In the genomic region with DNA sequence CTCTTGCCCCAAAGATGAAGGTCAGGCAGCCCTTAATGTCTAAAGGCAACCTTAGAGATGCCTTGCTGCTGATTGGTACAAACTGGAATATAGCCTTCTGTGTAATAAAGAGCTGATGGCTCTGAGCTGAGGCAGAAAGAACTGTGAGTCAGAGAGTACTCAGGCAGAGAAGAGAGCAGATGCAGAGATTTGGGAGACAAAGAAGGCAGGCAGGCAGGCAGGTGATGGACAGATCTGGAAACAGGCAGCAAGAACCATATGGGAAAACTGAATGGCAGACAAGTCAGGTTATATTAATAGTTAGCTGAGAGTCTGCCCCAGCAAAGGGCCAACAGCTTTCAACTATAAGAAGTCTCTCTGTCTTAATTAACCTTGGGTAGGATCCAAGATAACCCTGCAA, we compare ENCODE assay signal across 15 mouse cellular contexts.
DNase-seq lines count a peak whose midpoint lies in the region; ATAC-seq lines count a peak whose summit lies in the region.
"Had no signal": no experiment of that assay in that cellular context is flagged by ENCODE, and none has a peak within 500 bp of the region (broad histone marks: within the 10 kb centered on the region; RNA-seq: fewer than 3 reads in every experiment).

No protein-coding gene starts in this region.

- no peak overlapping the region for H3K9ac ChIP-seq in forebrain, embryonic 14.5 days (ENCODE audit: low read length)
- H3K9ac ChIP-seq in forebrain, embryonic 12.5 days = no peak overlapping the region
- H3K9ac ChIP-seq in forebrain, embryonic 16.5 days (replicated peaks; ENCODE audit: low read depth, low read length) = no peak overlapping the region
- no peak overlapping the region for H3K9ac ChIP-seq in forebrain, embryonic 11.5 days (ENCODE audit: low read length)
- H3K9ac ChIP-seq: embryonic facial prominence, embryonic 12.5 days had no signal

- H3K36me3 ChIP-seq in forebrain, embryonic 14.5 days (ENCODE audit: control insufficient read depth, insufficient read depth, low read length) = no peaks in the 10 kb centered on the region
- no peaks in the 10 kb centered on the region for H3K36me3 ChIP-seq in forebrain, embryonic 12.5 days (replicated peaks)
- no peaks in the 10 kb centered on the region for H3K36me3 ChIP-seq in forebrain, embryonic 16.5 days (ENCODE audit: control insufficient read depth, insufficient read depth)
- no peaks in the 10 kb centered on the region for H3K36me3 ChIP-seq in forebrain, embryonic 11.5 days (ENCODE audit: control insufficient read depth, insufficient read depth, low read length)
- H3K36me3 ChIP-seq: embryonic facial prominence, embryonic 10.5 days; embryonic facial prominence, embryonic 12.5 days had no signal

- H3K27me3 ChIP-seq in forebrain, embryonic 14.5 days (replicated peaks; ENCODE audit: control insufficient read depth, insufficient read depth, low read length) = no peaks in the 10 kb centered on the region
- H3K27me3 ChIP-seq in forebrain, embryonic 12.5 days = no peaks in the 10 kb centered on the region
- no peaks in the 10 kb centered on the region for H3K27me3 ChIP-seq in forebrain, embryonic 16.5 days (replicated peaks; ENCODE audit: control insufficient read depth, insufficient read depth, low read length)
- no peaks in the 10 kb centered on the region for H3K27me3 ChIP-seq in forebrain, embryonic 11.5 days (ENCODE audit: control insufficient read depth, insufficient read depth, low read length)
- H3K27me3 ChIP-seq: embryonic facial prominence, embryonic 12.5 days had no signal

- H3K4me1 ChIP-seq in forebrain, embryonic 14.5 days (ENCODE audit: control insufficient read depth, insufficient read depth, low read length) = no peaks in the 10 kb centered on the region
- no peaks in the 10 kb centered on the region for H3K4me1 ChIP-seq in forebrain, embryonic 12.5 days
- no peaks in the 10 kb centered on the region for H3K4me1 ChIP-seq in forebrain, embryonic 16.5 days (replicated peaks; ENCODE audit: control insufficient read depth, insufficient read depth, low read length)
- H3K4me1 ChIP-seq in forebrain, embryonic 11.5 days (replicated peaks; ENCODE audit: control insufficient read depth, insufficient read depth, low read length) = no peaks in the 10 kb centered on the region
- H3K4me1 ChIP-seq: embryonic facial prominence, embryonic 10.5 days; embryonic facial prominence, embryonic 12.5 days had no signal

- H3K4me2 ChIP-seq in forebrain, embryonic 14.5 days (ENCODE audit: low read length) = no peak overlapping the region
- no peak overlapping the region for H3K4me2 ChIP-seq in forebrain, embryonic 12.5 days
- no peak overlapping the region for H3K4me2 ChIP-seq in forebrain, embryonic 16.5 days (ENCODE audit: low read length)
- H3K4me2 ChIP-seq in forebrain, embryonic 11.5 days (ENCODE audit: low read depth, low read length, severe bottlenecking) = no peak overlapping the region
- H3K4me2 ChIP-seq: embryonic facial prominence, embryonic 12.5 days had no signal

- H3K27ac ChIP-seq in forebrain, embryonic 14.5 days (ENCODE audit: low read depth, low read length) = no peak overlapping the region
- H3K27ac ChIP-seq in forebrain, embryonic 12.5 days = no peak overlapping the region
- no peak overlapping the region for H3K27ac ChIP-seq in forebrain, embryonic 16.5 days (ENCODE audit: low read length)
- no peak overlapping the region for H3K27ac ChIP-seq in forebrain, embryonic 11.5 days (ENCODE audit: low read depth, low read length)
- H3K27ac ChIP-seq: embryonic facial prominence, embryonic 10.5 days; embryonic facial prominence, embryonic 12.5 days had no signal

- no peak overlapping the region for H3K4me3 ChIP-seq in forebrain, embryonic 14.5 days (ENCODE audit: low read depth, low read length)
- H3K4me3 ChIP-seq in forebrain, embryonic 12.5 days (replicated peaks) = no peak overlapping the region
- no peak overlapping the region for H3K4me3 ChIP-seq in forebrain, embryonic 16.5 days (replicated peaks; ENCODE audit: low read length)
- no peak overlapping the region for H3K4me3 ChIP-seq in forebrain, embryonic 11.5 days (ENCODE audit: low read depth, low read length)
- H3K4me3 ChIP-seq: embryonic facial prominence, embryonic 10.5 days; embryonic facial prominence, embryonic 12.5 days had no signal

- ATAC-seq in forebrain, embryonic 14.5 days = peak; percentile 55; the same call in 1 of the 2 replicates
- ATAC-seq in forebrain, embryonic 12.5 days (ENCODE audit: low FRiP score) = no peak
- peak; percentile 58 for ATAC-seq in forebrain, embryonic 16.5 days
- no peak for ATAC-seq in forebrain, embryonic 11.5 days (replicated peaks; ENCODE audit: low FRiP score)

- peak; percentile 27 for DNase-seq in forebrain, embryonic 14.5 days (ENCODE audit: low spot score)
- DNase-seq in forebrain, embryonic 11.5 days (ENCODE audit: low spot score) = no peak
- no peak for DNase-seq in lung, postnatal 4 days
- DNase-seq: adrenal gland, adult 2 months; adrenal gland, postnatal 10 days; adrenal gland, postnatal 25 days; cerebellum, adult 11-12 months; cerebellum, adult 2 months; cerebellum, adult 9-10 months; cerebellum, postnatal 10 days; cerebellum, postnatal 25 days had no signal

- no peaks in the 10 kb centered on the region for H3K9me3 ChIP-seq in forebrain, embryonic 14.5 days (replicated peaks; ENCODE audit: control insufficient read depth, low read length)
- H3K9me3 ChIP-seq in forebrain, embryonic 12.5 days = no peaks in the 10 kb centered on the region
- no peaks in the 10 kb centered on the region for H3K9me3 ChIP-seq in forebrain, embryonic 16.5 days (ENCODE audit: control insufficient read depth, low read length)
- H3K9me3 ChIP-seq in forebrain, embryonic 11.5 days (ENCODE audit: control insufficient read depth, low read length) = no peaks in the 10 kb centered on the region
- H3K9me3 ChIP-seq: embryonic facial prominence, embryonic 10.5 days; embryonic facial prominence, embryonic 12.5 days had no signal

Comparison
In these comparisons a context has a peak if more than half of its experiments do, and no peak if none do; other contexts are left out.
1. ATAC-seq: peak in forebrain, embryonic 14.5 days (single experiment) and forebrain, embryonic 16.5 days (single experiment); none in forebrain, embryonic 12.5 days (single experiment) and forebrain, embryonic 11.5 days (single experiment).